Mouse (Mus musculus): ENCODE measurements around the gene Qsox1. TPM values are rescaled to one million over a fixed set of nuclear protein-coding genes. Genes with fewer than 3 reads are reported as not detected.

The Qsox1 gene
- polyA plus RNA-seq, 1 experiment from 2014 or later: 21.5 TPM

GRCm38 (mm10) chr1:155757621-155758020 lies 55.1 kb downstream of the Qsox1 start:
- ATAC-seq (ENCODE audit: low FRiP score, low read depth): no peak
- 41% methylated on average over 7 of the region's 7 CpGs for WGBS
- H3K36me3 ChIP-seq: no peaks in the 10 kb centered on the region
- H3K27ac ChIP-seq (replicated peaks): no peak overlapping the region
- H3K27me3 ChIP-seq: peaks cover 55% of the 10 kb centered on the region
- H3K4me2 ChIP-seq: no peak overlapping the region
- no peak overlapping the region for H3K9ac ChIP-seq
- H3K9me3 ChIP-seq: no peaks in the 10 kb centered on the region
- no peak overlapping the region for H3K4me3 ChIP-seq
- H3K4me1 ChIP-seq (replicated peaks): 0 out of 2 replicates have a peak, but pooled peaks cover 4% of the 10 kb centered on the region

GRCm38 (mm10) chr1:155753411-155753810 lies 59.3 kb downstream of the Qsox1 start:
- Histone ChIP-seq H3K4me3 (no peak overlapping the region), H3K27me3 (peaks cover 63% of the 10 kb centered on the region), H3K9me3 (no peaks in the 10 kb centered on the region), H3K9ac (no peak overlapping the region), H3K36me3 (no peaks in the 10 kb centered on the region), H3K27ac (replicated peaks) (no peak overlapping the region), H3K4me2 (no peak overlapping the region), H3K4me1 (replicated peaks) (no peaks in the 10 kb centered on the region)
- 78% methylated on average over 9 of the region's 9 CpGs for WGBS
- ATAC-seq (ENCODE audit: low FRiP score, low read depth): no peak

GRCm38 (mm10) chr1:155751484-155752255 lies 61.0 kb downstream of the Qsox1 start, which contains the start of gene Lhx4:
Lhx4 (minus strand) TSS chr1:155751684.
- Histone ChIP-seq H3K36me3 (no peaks in the 10 kb centered on the region), H3K27ac (replicated peaks) (no peak within 1 kb of the TSS), H3K9ac (no peak within 1 kb of the TSS), H3K4me1 (replicated peaks) (no peaks in the 10 kb centered on the region), H3K9me3 (no peaks in the 10 kb centered on the region), H3K4me3 (no peak within 1 kb of the TSS), H3K27me3 (peaks cover 78% of the 10 kb centered on the region), H3K4me2 (no peak within 1 kb of the TSS)
- 60% methylated on average over 6 of the region's 6 CpGs for WGBS
- no peak for ATAC-seq (ENCODE audit: low FRiP score, low read depth)

- 16% methylated on average over 11 of the region's 11 CpGs for WGBS
Observed at GRCm38 (mm10) chr1:155750517-155751178, 62.0 kb downstream of the Qsox1 start.

GRCm38 (mm10) chr1:155747911-155748310 lies 64.8 kb downstream of the Qsox1 start:
- 76% methylated on average over 5 of the region's 5 CpGs for WGBS
- H3K9me3 ChIP-seq: no peaks in the 10 kb centered on the region
- no peak overlapping the region for H3K9ac ChIP-seq
- peaks cover 92% of the 10 kb centered on the region for H3K27me3 ChIP-seq
- H3K36me3 ChIP-seq: no peaks in the 10 kb centered on the region
- H3K4me1 ChIP-seq (replicated peaks): peaks cover 3% of the 10 kb centered on the region
- no peak overlapping the region for H3K4me2 ChIP-seq
- H3K27ac ChIP-seq (replicated peaks): no peak overlapping the region
- no peak for ATAC-seq (ENCODE audit: low FRiP score, low read depth)
- H3K4me3 ChIP-seq: no peak overlapping the region

More at GRCm38 (mm10) chr1:155750517-155751178, 62.0 kb downstream of the Qsox1 start:
- Histone ChIP-seq H3K36me3 (no peaks in the 10 kb centered on the region), H3K27ac (replicated peaks) (no peak overlapping the region), H3K4me3 (no peak overlapping the region), H3K27me3 (peaks cover 89% of the 10 kb centered on the region), H3K9me3 (no peaks in the 10 kb centered on the region), H3K4me1 (replicated peaks) (no peaks in the 10 kb centered on the region), H3K4me2 (no peak overlapping the region), H3K9ac (no peak overlapping the region)
- ATAC-seq (ENCODE audit: low FRiP score, low read depth): no peak

GRCm38 (mm10) chr1:155747011-155747410 lies 65.7 kb downstream of the Qsox1 start:
- Histone ChIP-seq H3K9me3 (no peaks in the 10 kb centered on the region), H3K36me3 (no peaks in the 10 kb centered on the region), H3K9ac (no peak overlapping the region), H3K4me2 (no peak overlapping the region), H3K27me3 (peaks cover 92% of the 10 kb centered on the region), H3K4me3 (no peak overlapping the region), H3K27ac (replicated peaks) (no peak overlapping the region), H3K4me1 (replicated peaks) (peaks cover 12% of the 10 kb centered on the region)
- 6% methylated on average over 8 of the region's 8 CpGs for WGBS
- ATAC-seq (ENCODE audit: low FRiP score, low read depth): no peak

- H3K4me1 ChIP-seq (replicated peaks): peaks cover 30% of the 10 kb centered on the region
- no peaks in the 10 kb centered on the region for H3K9me3 ChIP-seq
- H3K27ac ChIP-seq (replicated peaks): no peak overlapping the region
- peak overlapping the region; percentile 2; the same call in 1 of the 2 replicates for H3K9ac ChIP-seq
- ATAC-seq (ENCODE audit: low FRiP score, low read depth): peak; percentile 66
- H3K4me2 ChIP-seq: peak overlapping the region; percentile 71
- H3K36me3 ChIP-seq: no peaks in the 10 kb centered on the region
- peak overlapping the region; percentile 41 for H3K4me3 ChIP-seq
- WGBS: under 1% methylated on average over 78 of the region's 81 CpGs
- peaks cover 81% of the 10 kb centered on the region for H3K27me3 ChIP-seq
Observed at GRCm38 (mm10) chr1:155742411-155743363, 70.0 kb downstream of the Qsox1 start.

- peak; percentile 57; the same call in 1 of the 2 replicates for ATAC-seq (ENCODE audit: low FRiP score, low read depth)
- Histone ChIP-seq H3K27me3 (peaks cover 80% of the 10 kb centered on the region), H3K9ac (no peak overlapping the region), H3K9me3 (no peaks in the 10 kb centered on the region), H3K36me3 (no peaks in the 10 kb centered on the region), H3K4me1 (replicated peaks) (peaks cover 33% of the 10 kb centered on the region), H3K4me2 (peak overlapping the region; percentile 71), H3K27ac (replicated peaks) (no peak overlapping the region), H3K4me3 (peak overlapping the region; percentile 41)
- WGBS: under 1% methylated on average over 25 of the region's 26 CpGs
Observed at GRCm38 (mm10) chr1:155741988-155742387, 70.7 kb downstream of the Qsox1 start.

GRCm38 (mm10) chr1:155741378-155741945 lies 71.2 kb downstream of the Qsox1 start:
- H3K36me3 ChIP-seq: no peaks in the 10 kb centered on the region
- WGBS: under 1% methylated on average over 34 of the region's 34 CpGs
- H3K4me2 ChIP-seq: peak overlapping the region; percentile 71
- no peak overlapping the region for H3K27ac ChIP-seq (replicated peaks)
- H3K4me1 ChIP-seq (replicated peaks): peaks cover 36% of the 10 kb centered on the region
- peaks cover 78% of the 10 kb centered on the region for H3K27me3 ChIP-seq
- H3K9me3 ChIP-seq: no peaks in the 10 kb centered on the region
- H3K4me3 ChIP-seq: peak overlapping the region; percentile 41
- H3K9ac ChIP-seq: no peak overlapping the region
- peak; percentile 4; the same call in 1 of the 2 replicates for ATAC-seq (ENCODE audit: low FRiP score, low read depth)

GRCm38 (mm10) chr1:155740622-155741377 lies 71.9 kb downstream of the Qsox1 start:
- under 1% methylated on average over 44 of the region's 44 CpGs for WGBS
- H3K27me3 ChIP-seq: peaks cover 77% of the 10 kb centered on the region
- H3K27ac ChIP-seq (replicated peaks): no peak overlapping the region
- H3K36me3 ChIP-seq: no peaks in the 10 kb centered on the region
- H3K4me3 ChIP-seq: peak overlapping the region; percentile 41
- ATAC-seq (ENCODE audit: low FRiP score, low read depth): no peak
- H3K9me3 ChIP-seq: no peaks in the 10 kb centered on the region
- peak overlapping the region; percentile 71 for H3K4me2 ChIP-seq
- H3K4me1 ChIP-seq (replicated peaks): peaks cover 36% of the 10 kb centered on the region
- no peak overlapping the region for H3K9ac ChIP-seq

All from hindbrain, embryonic 15.5 days (tissue).